Mouse (Mus musculus) spleen, adult 2 months (tissue): ENCODE results near the gene Pold4. TPM values are rescaled to one million over a fixed set of nuclear protein-coding genes. Genes with fewer than 3 reads are reported as not detected.

Experiments used
- DNase-seq, 2 experiments: peaks; one replicate each; pipeline versions ENCODE4 v3.0.0 to v3.0.0-alpha.2; 2012 to 2021; ENCODE audit warnings: low spot score in 2 of 2, low read depth in 1 of 2
- H3K27ac ChIP-seq: fragments of 200-500 bp; 2 replicates; pipeline ENCODE4 v1.5.1; 2012; ENCODE audit warnings: low read length, inconsistent platforms; ENCODE audit not compliant: insufficient read depth
- H3K27me3 ChIP-seq: fragments of 200-500 bp; 2 replicates; pipeline ENCODE4 v1.6.1; 2012; ENCODE audit warnings: mild to moderate bottlenecking, moderate library complexity, low read length, inconsistent platforms; ENCODE audit not compliant: control insufficient read depth, insufficient read depth
- H3K36me3 ChIP-seq: fragments of 200-500 bp; 2 replicates; pipeline ENCODE4 v1.6.1; 2012; ENCODE audit warnings: mild to moderate bottlenecking, low read length, inconsistent platforms; ENCODE audit not compliant: control insufficient read depth, insufficient read depth
- H3K4me1 ChIP-seq: fragments of 200-500 bp; 2 replicates; pipeline ENCODE4 v1.6.1; 2011; ENCODE audit warnings: inconsistent platforms; ENCODE audit not compliant: control insufficient read depth, insufficient read depth, insufficient read length
- H3K4me3 ChIP-seq: fragments of 200-500 bp; 2 replicates; pipeline ENCODE4 v1.5.1; 2011; ENCODE audit warnings: mild to moderate bottlenecking, inconsistent platforms; ENCODE audit not compliant: insufficient read depth, insufficient read length; ENCODE audit errors: extremely low read depth
- CTCF ChIP-seq: fragments of 200-500 bp; IDR thresholded peaks from 2 replicates; pipeline ENCODE4 v1.5.1; 2011; ENCODE audit warnings: mild to moderate bottlenecking, inconsistent platforms; ENCODE audit not compliant: insufficient read depth, insufficient read length, insufficient replicate concordance; ENCODE audit errors: extremely low read depth
- POLR2A ChIP-seq: fragments of 200-500 bp; IDR thresholded peaks from 2 replicates; pipeline ENCODE4 v1.6.1; 2011; ENCODE audit warnings: low read depth, low read length, inconsistent platforms
- WGBS: fragments of 180-500 bp; shearing (Covaris S2); methylation state at CpG from one replicate; pipeline ENCODE4 v1.1.7; 2018; 5-methylcytosine and 5-hydroxymethylcytosine counted together
- polyA plus RNA-seq: library from polyadenylated mRNA; depleted of rRNA; stranded (reverse); fragments of >200 nt; gene quantifications from 2 replicates; pipeline ENCODE4 v1.2.3, GENCODE M21; 2012

The Pold4 gene
- polyA plus RNA-seq, 1 experiment, result 233 TPM

DNA sequence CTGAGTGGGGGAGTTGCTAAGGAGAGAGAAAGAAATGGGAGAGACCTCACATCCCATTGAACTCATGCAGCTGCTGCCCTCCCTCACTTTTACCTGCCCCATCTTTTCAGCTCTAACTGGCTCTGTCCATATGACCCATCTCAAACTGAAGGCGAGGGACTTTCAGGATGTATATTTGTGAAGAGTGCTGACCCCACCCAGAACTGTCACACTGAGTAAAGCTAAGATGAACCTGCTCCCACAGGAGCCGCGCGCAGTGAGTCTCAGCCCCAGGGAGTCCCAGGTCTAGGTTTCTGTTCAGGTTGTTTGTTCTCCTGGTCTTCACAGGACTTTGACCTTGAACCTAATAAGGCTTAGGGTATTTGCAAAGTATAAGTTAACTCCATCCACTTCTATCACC, 2.8 kb upstream of the Pold4 start:
- TF ChIP-seq POLR2A, result no peak
- no peak for TF ChIP-seq CTCF
- 81% methylated on average over 4 of the region's 4 CpGs for WGBS
- Histone ChIP-seq H3K27me3 (no peaks in the 10 kb centered on the region), H3K4me3 (no peak overlapping the region), H3K4me1 (peaks cover 50% of the 10 kb centered on the region), H3K36me3 (no peaks in the 10 kb centered on the region), H3K27ac (no peak overlapping the region)
- DNase-seq, result no peak

DNA sequence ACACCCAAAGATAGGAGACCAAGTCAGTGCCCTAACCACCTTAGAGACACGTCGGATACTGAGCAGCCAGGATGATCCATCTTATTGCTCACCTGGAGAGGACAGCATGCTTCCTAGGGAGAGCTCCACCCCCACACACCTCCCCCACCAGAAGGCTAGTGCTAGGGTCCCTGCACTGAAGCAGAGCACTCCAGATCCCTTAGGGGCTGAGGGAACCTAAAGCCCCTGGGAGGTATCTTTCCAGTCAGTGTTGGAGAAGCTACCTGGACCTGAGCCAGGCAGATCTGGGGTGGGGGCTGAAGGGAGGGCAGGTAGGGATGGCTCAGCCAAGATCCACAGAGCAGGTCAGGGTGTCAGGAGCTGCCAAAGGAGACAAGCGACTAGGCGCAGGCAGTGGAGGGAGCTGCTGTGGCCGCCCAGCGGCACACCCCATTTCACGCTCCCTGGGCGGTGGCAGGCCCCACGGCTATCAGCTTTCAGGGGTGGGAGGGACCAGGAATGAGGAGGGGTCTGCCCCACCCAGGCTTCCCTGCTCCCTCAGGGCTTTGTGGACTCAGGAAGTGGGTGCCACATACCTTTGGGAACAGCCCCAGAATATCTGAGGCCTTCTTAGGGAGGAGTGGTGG, 2.1 kb upstream of the Pold4 start:
- Histone ChIP-seq H3K36me3 (no peaks in the 10 kb centered on the region), H3K27ac (peak overlapping the region; percentile 86), H3K4me3 (no peak overlapping the region), H3K27me3 (no peaks in the 10 kb centered on the region), H3K4me1 (peaks cover 50% of the 10 kb centered on the region)
- WGBS, result 60% methylated on average over 9 of the region's 9 CpGs
- TF ChIP-seq POLR2A (no peak), CTCF (no peak)
- no peak for DNase-seq

- WGBS, result 46% methylated on average over 8 of the region's 8 CpGs
- Histone ChIP-seq H3K4me3 (peak overlapping the region; percentile 21; the same call in 1 of the 2 replicates), H3K27me3 (no peaks in the 10 kb centered on the region), H3K27ac (peak overlapping the region; percentile 86), H3K4me1 (peaks cover 50% of the 10 kb centered on the region), H3K36me3 (no peaks in the 10 kb centered on the region)
- DNase-seq, result no peak
- TF ChIP-seq CTCF, result no peak
Measured at GRCm38 (mm10) chr19:4230415-4230814, 1.3 kb upstream of the Pold4 start.

DNA sequence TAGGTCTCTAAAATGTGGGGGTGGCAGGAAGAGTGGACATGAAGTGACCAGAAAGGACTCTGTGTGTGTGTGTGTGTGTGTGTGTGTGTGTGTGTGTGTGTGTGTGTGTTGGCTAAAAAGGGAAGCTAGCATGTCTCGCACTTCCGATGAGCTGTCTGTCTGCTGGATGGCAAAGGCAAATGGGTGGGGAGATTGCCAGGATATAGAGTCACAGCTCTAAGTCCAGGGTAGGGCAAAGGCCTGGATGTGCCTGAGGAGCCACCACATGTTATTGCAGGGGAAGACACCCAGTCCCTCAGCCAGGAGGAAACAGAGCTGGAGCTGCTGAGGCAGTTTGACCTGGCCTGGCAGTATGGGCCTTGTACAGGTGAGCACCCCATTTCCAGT, 480 bp downstream of the Pold4 start:
- Histone ChIP-seq H3K4me1 (peaks cover 45% of the 10 kb centered on the region), H3K27ac (peak overlapping the region; percentile 99), H3K36me3 (no peaks in the 10 kb centered on the region), H3K27me3 (no peaks in the 10 kb centered on the region), H3K4me3 (peak overlapping the region; percentile 73)
- WGBS, result 4% methylated on average over 2 of the region's 2 CpGs
- TF ChIP-seq POLR2A (no peak), CTCF (no peak)
- DNase-seq, result peak; percentile 45 to 63

- Histone ChIP-seq H3K4me3 (peak overlapping the region; percentile 73), H3K27me3 (no peaks in the 10 kb centered on the region), H3K36me3 (no peaks in the 10 kb centered on the region), H3K27ac (peak overlapping the region; percentile 99), H3K4me1 (peaks cover 40% of the 10 kb centered on the region)
- DNase-seq, result no peak
- 78% methylated on average over 7 of the region's 7 CpGs for WGBS
- no peak for TF ChIP-seq POLR2A
- no peak for TF ChIP-seq CTCF
Measured at GRCm38 (mm10) chr19:4232651-4233050, 952 bp downstream of the Pold4 start.

DNA sequence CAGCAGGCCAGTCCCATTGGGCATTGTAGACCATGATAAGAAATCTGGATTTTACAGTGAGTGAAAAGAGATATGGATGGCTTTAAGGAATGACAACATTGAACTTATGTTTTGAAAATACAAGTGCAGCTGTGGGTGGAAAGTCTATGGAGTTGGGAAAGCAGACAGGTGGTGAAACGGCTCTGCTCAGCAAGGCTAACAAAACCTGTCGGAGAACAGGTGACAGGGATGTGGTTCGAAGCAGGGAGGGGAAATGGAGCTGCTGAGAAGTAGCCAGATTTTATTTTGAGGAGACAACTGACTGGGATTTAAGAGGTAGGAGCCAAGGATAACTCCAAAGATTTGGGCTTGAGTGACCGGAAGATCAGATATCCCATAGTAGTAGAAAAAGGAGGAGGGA, 2.8 kb downstream of the Pold4 start:
- Histone ChIP-seq H3K4me3 (no peak overlapping the region), H3K27me3 (no peaks in the 10 kb centered on the region), H3K36me3 (no peaks in the 10 kb centered on the region), H3K4me1 (peaks cover 26% of the 10 kb centered on the region), H3K27ac (no peak overlapping the region)
- TF ChIP-seq CTCF (no peak), POLR2A (no peak)
- 90% methylated on average over 4 of the region's 4 CpGs for WGBS
- DNase-seq, result no peak

GRCm38 (mm10) chr19:4240247-4240668, 8.6 kb downstream of the Pold4 start:
- no peak for DNase-seq
- H3K4me1 ChIP-seq, result no peaks in the 10 kb centered on the region
- H3K27ac ChIP-seq, result no peak overlapping the region
- no peaks in the 10 kb centered on the region for H3K27me3 ChIP-seq
- H3K4me3 ChIP-seq, result no peak overlapping the region
- no peak for TF ChIP-seq CTCF
- no peak for TF ChIP-seq POLR2A
- WGBS, result 67% methylated on average over 8 of the region's 8 CpGs
- no peaks in the 10 kb centered on the region for H3K36me3 ChIP-seq

DNA sequence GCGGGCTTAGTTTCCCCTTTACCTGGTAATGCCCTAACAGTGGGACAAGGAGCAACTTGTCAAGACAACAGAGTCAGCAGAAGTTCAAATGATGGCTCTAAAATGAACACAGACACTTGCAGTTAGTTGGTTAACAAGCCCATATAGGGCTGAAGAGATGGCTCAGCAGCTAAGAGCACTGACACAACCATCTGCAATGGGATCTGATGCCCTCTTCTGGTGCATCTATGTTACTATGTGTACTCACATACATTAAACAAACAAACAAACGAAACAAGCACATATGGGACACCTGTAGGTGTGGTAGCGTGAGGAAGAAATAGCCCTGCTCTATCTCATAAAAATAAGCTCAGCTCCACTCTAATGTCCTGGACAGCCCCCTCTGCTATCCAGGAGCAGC, 10.7 kb downstream of the Pold4 start:
- no peak for DNase-seq
- no peaks in the 10 kb centered on the region for H3K36me3 ChIP-seq
- TF ChIP-seq CTCF (no peak), POLR2A (no peak)
- WGBS, result 87% methylated on average over 3 of the region's 3 CpGs
- no peaks in the 10 kb centered on the region for H3K27me3 ChIP-seq
- H3K27ac ChIP-seq, result no peak overlapping the region
- H3K4me3 ChIP-seq, result no peak overlapping the region
- no peaks in the 10 kb centered on the region for H3K4me1 ChIP-seq
